Mouse (Mus musculus) right cerebral cortex, postnatal 10 days (tissue): Measurements from ENCODE around the gene Meis2.
A peak's percentile ranks its signal among the peaks of the same experiment; 100 is the strongest.

Experiments used
- DNase-seq, 2 experiments: peaks; one replicate each; pipeline ENCODE4 v3.0.0; 2021; ENCODE audit warnings: low spot score in 2 of 2

Gene Meis2

GRCm38 (mm10) chr2:116065570-116066005 lies at the start of gene Meis2:
Meis2 (minus strand) TSS chr2:116065839.
- DNase-seq, result peak; percentile 90 to 92

- DNase-seq, result peak in 1 of 2 experiments; percentile 23
Observed at GRCm38 (mm10) chr2:116106194-116106593, 40.6 kb upstream of the Meis2 start.

DNA sequence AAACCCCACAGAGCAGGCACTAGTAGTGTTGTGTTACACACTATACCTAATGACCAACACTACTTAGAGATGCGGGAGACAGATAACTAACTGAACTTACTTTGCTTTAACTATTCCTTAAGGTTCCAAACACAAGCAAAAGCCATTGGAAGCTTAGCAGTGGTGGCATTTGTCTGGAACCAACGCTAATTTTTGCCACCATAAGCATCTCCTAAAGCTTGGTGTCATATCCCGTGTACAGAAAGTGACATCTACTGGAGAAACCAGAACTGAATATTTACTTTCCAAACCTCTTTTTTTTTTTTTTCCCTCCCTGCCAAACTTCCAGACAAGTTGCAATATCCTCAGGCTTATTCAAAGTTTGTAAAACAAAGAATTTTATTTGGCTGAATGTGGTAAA lies 39.5 kb upstream of the Meis2 start:
- DNase-seq, result no peak

GRCm38 (mm10) chr2:116103411-116103996 lies 37.9 kb upstream of the Meis2 start:
- no peak for DNase-seq

DNA sequence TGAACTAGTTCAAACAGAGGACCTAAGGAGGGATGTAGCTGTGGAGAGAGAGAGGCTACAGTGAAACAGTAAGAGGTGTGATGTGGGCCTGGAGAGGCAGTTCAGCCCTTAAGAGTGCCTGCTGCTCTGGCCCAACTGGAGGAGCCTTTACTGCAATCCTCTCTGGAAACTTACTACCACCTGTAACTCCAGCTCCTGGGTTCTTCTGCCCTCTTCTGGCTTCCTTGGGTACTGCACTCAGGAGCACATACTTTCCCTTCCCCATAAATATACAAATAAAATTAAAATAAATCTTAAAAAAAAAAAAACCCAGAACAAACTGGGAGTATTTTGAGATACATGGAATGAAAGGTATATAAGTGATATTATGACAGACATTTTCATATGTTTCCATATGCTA lies 35.6 kb upstream of the Meis2 start:
- peak; percentile 35 to 64 for DNase-seq

DNA sequence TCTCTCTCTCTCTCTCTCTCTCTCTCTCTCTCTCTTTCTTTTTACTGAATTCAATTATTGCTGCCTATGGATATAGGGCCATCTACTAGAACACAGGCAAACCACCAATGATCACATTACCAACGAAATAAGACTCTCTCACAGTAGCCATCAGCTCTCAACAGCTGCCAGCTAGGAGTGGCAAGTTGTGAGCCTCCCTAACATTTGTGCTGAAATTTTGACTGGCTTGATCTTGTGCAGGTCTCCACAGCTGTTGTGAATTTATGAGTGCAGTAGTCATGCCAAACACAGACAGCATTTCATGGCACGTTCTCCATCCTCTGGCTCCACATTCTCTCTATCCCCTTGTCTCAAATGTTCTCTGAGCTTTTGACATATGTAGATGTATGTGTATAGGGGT lies 15.3 kb upstream of the Meis2 start:
- DNase-seq, result no peak

- DNase-seq, result no peak
Observed at GRCm38 (mm10) chr2:116078841-116079240, 13.2 kb upstream of the Meis2 start.

- no peak for DNase-seq
Observed at GRCm38 (mm10) chr2:116077716-116078115, 12.1 kb upstream of the Meis2 start.

DNA sequence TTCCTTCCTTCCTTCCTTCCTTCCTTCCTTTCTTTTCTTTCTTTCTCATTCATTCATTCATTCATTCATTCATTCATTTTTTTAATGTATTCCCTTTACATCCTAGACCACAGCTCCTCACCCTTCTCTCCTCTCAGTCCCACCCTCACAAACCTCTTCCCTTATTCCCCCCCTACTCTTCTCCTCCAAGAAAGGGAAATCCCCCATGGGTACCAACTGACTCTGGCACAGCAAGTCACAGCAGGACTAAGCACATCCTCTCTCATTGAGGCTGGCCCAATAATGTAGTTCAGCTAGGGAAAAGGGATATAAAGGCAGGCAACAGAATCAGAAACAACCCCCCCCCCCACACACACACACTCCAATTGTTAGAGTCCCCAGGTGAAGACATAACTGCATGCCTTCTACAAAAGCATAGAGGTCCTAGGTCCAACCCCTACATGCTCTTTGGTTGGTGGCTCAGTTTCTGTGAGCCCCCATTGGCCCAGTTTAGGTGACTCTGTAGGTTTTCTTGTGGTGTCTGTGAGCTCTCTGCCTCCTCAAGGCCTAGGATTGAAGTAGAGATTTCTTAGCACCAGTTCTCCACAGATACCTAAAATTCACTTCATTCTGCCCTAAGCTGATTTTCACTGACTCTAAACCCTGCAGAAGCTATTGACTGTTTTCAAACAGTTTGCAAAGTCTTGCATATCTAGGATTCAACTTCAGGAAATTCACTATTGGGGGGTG lies 11.3 kb upstream of the Meis2 start:
- DNase-seq, result no peak

- DNase-seq, result peak; percentile 73 to 78
Observed at GRCm38 (mm10) chr2:116075902-116076301, 10.3 kb upstream of the Meis2 start.

DNA sequence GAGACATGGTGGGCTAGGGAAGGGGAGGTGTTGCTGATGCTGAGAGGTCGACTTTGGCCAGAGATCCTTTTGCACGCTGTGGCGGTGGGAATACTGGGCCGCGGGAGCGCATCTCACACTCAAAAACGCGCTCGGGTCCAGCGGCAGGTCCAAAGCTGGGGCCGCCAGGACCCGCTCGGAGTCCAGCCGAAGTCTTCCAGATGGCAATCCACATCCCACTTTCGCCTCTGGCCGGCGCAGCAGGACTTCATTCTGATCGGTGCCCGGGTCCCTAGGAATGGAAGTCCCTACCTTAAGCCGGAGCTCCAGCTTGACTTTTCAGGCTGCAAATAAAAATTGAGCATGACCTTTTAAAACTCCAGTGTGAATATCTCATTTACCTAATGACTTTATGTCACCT lies 9.8 kb upstream of the Meis2 start:
- DNase-seq, result peak in 1 of 2 experiments; percentile 53

DNA sequence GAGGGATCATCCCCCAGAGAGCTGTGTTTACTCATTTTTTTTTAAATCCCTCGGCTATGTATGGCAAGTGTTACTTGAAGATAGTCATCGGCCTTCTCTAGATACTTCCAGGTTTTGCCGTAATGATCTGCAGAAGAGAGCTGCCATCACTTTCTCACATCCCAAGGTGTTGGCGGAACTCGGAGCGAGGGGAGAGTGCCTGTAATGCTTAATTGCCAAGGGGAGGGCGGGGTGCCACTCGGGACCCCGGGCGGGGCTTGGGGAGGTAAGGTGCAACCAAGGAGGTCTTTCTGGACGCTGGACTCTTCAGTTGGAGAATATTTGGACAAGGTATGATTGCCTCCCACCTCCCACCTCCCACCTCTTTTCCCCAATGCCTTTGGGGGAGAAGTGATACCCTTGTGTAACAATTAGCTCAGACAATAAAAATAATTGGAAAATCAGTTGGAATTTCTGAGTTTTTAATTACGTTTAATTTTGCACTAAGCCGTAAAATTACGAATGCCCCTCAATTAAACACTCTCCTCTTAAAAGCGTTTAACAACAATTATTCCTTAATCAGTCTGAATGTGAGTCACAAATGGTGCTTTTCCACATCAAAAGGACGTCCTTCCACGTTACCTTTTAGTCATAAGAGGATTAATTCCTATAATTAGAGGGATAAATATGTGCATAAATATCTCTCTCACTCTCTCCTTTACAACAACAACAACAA lies 9.2 kb upstream of the Meis2 start:
- no peak for DNase-seq

DNA sequence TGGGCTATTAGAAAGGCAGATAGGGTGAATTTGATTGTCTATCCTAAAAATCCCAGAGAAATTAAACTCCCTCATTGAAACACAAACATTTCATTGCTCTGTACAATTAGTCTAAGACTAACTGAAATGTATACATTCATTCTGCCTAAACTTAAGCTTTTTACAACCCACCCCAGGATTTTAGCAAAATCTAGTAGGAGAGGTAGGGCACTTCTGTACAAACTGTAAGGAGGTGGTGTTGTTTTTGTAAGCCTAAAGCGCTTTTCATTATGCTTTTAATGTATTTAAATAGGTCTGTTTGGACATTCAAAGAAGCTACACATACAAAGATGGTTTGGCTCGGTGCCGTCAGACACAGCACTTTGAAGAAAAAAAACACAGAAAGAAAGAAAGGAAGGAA lies 8.4 kb upstream of the Meis2 start:
- DNase-seq, result no peak

DNA sequence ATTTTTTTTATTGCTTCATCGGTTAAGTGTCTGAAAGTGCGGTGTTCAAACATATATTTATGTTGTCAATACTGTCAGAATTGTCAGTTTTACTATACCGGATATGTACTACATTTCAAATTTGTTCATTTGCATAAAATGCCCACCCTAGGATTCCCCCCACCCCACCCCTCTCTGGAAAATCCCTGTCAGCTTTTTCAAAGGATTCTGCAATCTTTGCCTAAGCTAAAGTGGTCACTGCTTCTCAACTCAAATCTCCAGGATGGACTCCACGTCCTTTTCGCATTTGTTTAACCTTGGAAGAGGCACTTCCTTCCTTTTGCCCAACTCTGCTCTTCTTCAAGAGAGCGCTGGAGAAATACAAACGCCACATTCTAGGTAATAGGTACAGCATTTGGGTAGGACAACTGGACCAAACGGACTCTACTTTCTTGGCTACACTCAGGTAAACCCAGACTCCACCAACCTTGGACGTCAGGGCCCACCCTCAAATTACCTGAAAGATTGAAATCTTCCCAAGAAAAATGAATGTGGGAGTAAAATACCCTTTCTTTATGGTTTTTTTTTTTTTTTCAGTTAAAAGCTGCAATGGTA lies 7.8 kb upstream of the Meis2 start:
- no peak for DNase-seq

GRCm38 (mm10) chr2:116072706-116073105 lies 7.1 kb upstream of the Meis2 start:
- no peak for DNase-seq

DNA sequence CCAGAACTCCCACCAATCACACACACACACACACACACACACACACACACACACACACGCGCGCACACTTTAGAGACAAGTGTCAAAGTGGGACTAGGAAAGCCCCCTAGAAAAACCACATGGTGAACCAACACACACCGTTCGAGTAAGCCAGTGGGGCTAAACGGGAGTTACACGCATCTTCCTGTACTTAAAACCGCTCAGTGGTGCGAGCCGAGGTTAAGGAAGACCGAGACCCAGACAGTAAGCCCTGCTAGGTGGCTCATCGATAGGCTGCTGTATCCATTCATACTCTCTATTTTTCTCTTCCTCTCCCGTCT lies 6.6 kb upstream of the Meis2 start:
- no peak for DNase-seq

GRCm38 (mm10) chr2:116071571-116072320 lies 6.1 kb upstream of the Meis2 start:
- peak; percentile 86 to 89 for DNase-seq

DNA sequence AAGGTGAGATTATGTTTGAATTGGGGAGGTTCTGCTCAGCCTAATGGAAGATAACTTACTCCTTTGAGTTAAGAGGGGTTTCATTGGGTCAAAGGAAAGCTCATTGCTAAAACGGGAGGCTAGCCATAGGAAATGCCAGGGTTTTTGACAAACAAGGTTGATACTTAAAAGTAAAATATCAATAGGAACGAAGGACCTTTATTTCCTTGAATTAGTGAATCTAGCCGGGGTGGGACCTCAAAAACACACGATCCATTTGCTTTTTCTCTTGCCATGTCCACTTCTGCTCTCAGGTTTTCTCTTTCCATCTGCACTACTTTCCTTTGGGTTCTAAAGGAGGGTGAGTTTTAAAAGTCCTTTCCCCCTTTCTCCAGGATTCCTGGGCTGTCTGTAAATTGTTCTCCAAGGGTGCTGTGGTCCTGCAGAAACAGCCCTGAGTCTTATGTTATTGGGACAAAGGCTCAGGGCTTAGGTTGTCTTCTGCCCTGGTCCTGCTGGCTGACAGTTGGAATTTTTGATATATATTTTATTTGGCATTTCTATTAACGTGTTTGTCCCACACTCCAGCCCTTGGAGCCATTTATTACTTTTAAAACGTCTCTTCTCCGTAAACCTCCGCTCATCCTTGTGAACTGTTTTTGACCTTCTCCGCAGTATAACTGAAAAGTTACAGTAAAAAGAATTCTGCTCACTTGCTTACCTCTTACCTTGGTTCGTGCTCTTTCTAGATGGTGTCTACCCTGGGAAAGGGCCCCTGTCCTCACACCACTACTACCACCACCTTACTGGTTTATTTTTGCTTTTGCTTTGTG lies 5.2 kb upstream of the Meis2 start:
- no peak for DNase-seq

DNA sequence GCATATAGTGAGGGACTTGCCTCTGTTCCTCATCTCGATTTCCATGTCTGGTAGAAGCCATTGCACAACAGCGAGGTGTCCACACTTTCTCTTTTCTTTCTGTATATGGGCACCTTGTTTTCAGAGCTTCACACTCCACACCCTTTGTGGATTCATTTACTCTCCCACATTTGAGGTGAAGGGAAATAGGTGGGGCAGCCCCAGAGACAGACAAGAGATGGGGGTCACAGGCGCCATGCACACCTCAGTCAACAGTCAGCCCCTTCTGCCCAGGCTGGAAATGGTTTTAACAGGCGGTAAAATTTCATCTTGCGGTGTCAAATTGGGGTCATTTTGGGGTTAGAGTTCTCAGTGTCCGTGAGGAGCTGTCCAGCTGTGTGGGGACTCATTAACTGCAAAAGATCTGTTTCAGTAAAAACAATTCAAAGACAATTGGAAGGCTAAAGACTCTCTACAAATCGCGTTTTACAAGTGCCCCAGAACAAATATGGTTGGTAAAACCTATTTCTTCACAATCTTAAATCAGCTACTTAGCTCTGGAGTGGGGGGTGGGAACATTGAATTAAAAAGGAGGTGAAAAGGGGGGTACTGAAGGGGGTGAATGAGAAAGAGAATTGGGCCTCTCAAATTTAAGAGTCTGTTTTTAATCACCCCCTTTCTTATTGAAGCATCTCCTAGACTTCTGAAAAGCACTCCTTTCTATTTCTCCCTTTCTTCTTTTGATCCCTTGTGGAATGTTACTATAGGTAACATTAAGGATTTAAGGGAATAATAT lies 4.0 kb upstream of the Meis2 start:
- no peak for DNase-seq

DNA sequence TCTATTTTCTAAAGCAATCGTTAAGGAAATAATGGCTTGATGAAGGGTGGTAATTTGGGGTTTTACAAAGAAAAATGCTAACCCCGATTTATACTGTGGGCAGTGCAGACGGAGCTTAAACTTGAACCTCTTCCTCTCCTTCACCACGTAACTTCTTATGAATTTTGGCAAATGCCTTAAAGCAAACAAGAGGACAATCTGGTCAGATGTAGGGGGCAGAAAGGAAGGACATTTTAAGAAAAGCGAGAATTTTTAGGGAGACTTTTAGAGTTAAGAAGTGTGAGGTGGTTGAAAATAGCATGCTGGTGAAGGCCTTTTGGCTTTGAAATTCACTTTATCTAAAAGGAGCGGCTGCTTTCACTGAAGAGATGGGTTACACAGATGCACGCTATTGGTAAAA lies 3.3 kb upstream of the Meis2 start:
- DNase-seq, result no peak
